Mouse (Mus musculus) cerebellum, adult 2 months (tissue): ENCODE data around the gene Ms4a8a.

Experiments
- CTCF ChIP-seq: fragments of 200-500 bp; IDR thresholded peaks from 2 replicates; pipeline ENCODE4 v1.5.1; 2011; ENCODE audit warnings: low read depth, mild to moderate bottlenecking, control low read depth, low read length, moderate library complexity, borderline replicate concordance; ENCODE audit not compliant: insufficient read depth
- POLR2A ChIP-seq: fragments of 200-500 bp; IDR thresholded peaks from 2 replicates; pipeline ENCODE4 v1.6.1; 2011; ENCODE audit warnings: low read length, control low read depth, borderline replicate concordance; ENCODE audit not compliant: insufficient read depth

GRCm38 (mm10) chr19:11048503-11048902 is 32.4 kb downstream of the Ms4a8a start:
- TF ChIP-seq POLR2A (no peak), CTCF (no peak)
